Mouse (Mus musculus) 3134 (cell line): Measurements from ENCODE around the gene Lipt1.
A peak's percentile ranks its signal among the peaks of the same experiment; 100 is the strongest.

Experiments used
- DNase-seq: peaks from one replicate; pipeline ENCODE4 v3.0.0-alpha.2; 2011; ENCODE audit warnings: low spot score; ENCODE audit not compliant: insufficient read length; ENCODE audit errors: extremely low read depth

The Lipt1 gene

GRCm38 (mm10) chr1:37871704-37872103 is at the start of gene Lipt1:
Gene Lipt1, plus strand, starts transcription at chr1:37871738.
- DNase-seq = no peak

- no peak for DNase-seq
These were observed 39.9 kb upstream of the Lipt1 start for GRCm38 (mm10) chr1:37831681-37832080.

- DNase-seq = no peak
These were observed 24.7 kb upstream of the Lipt1 start for GRCm38 (mm10) chr1:37846878-37847277.

GRCm38 (mm10) chr1:37850696-37851095 is 20.8 kb upstream of the Lipt1 start:
- DNase-seq = no peak

- peak; percentile 100 for DNase-seq
These were observed 6.8 kb upstream of the Lipt1 start for GRCm38 (mm10) chr1:37864511-37865400.

GRCm38 (mm10) chr1:37865401-37866215 is 5.9 kb upstream of the Lipt1 start:
- DNase-seq = no peak

GRCm38 (mm10) chr1:37866286-37866685 is 5.3 kb upstream of the Lipt1 start, which contains the start of gene Tsga10:
Gene Tsga10, minus strand, starts transcription at chr1:37866429.
- DNase-seq = no peak

GRCm38 (mm10) chr1:37867056-37867455 is 4.5 kb upstream of the Lipt1 start:
- peak; percentile 59 for DNase-seq

- DNase-seq = no peak
These were observed 3.7 kb upstream of the Lipt1 start for GRCm38 (mm10) chr1:37867684-37868322.

GRCm38 (mm10) chr1:37868640-37869039 is 2.9 kb upstream of the Lipt1 start:
- DNase-seq = no peak

- DNase-seq = no peak
These were observed 2.2 kb upstream of the Lipt1 start for GRCm38 (mm10) chr1:37869362-37869761.

- DNase-seq = peak; percentile 91
These were observed 861 bp downstream of the Lipt1 start for GRCm38 (mm10) chr1:37872131-37873067.

GRCm38 (mm10) chr1:37873157-37873556 is 1.6 kb downstream of the Lipt1 start:
- DNase-seq = no peak

GRCm38 (mm10) chr1:37877736-37878460 is 6.4 kb downstream of the Lipt1 start:
- no peak for DNase-seq

GRCm38 (mm10) chr1:37883411-37883810 is 11.9 kb downstream of the Lipt1 start:
- no peak for DNase-seq

- DNase-seq = peak; percentile 20
These were observed 12.9 kb downstream of the Lipt1 start for GRCm38 (mm10) chr1:37884451-37884850.

GRCm38 (mm10) chr1:37889206-37889605 is 17.7 kb downstream of the Lipt1 start:
- no peak for DNase-seq

- DNase-seq = peak; percentile 93
These were observed 18.6 kb downstream of the Lipt1 start, which contains the start of the genes Mitd1 and Mrpl30 for GRCm38 (mm10) chr1:37890025-37890652. Gene Mitd1, minus strand, starts transcription at chr1:37890411. Gene Mrpl30, plus strand, starts transcription at chr1:37890477.

- DNase-seq = no peak
These were observed 19.9 kb downstream of the Lipt1 start for GRCm38 (mm10) chr1:37891400-37891799.
